Mouse (Mus musculus): ENCODE data around the gene Wipf2. TPM values are rescaled to one million over a fixed set of nuclear protein-coding genes. Genes with fewer than 3 reads are reported as not detected.
A peak's percentile ranks its signal among the peaks of the same experiment; 100 is the strongest.
"Not testable (repeated sequence)": the region's sequence is repeated elsewhere in the genome, so short reads cannot be mapped to it uniquely, and the experiment has no call there.

Wipf2 gene
- polyA plus RNA-seq (2016; fragmentation: Nextera tagmentation; extraction: Ambion mirVana) = 2.0 and 2.2 TPM in 2 replicates

DNA sequence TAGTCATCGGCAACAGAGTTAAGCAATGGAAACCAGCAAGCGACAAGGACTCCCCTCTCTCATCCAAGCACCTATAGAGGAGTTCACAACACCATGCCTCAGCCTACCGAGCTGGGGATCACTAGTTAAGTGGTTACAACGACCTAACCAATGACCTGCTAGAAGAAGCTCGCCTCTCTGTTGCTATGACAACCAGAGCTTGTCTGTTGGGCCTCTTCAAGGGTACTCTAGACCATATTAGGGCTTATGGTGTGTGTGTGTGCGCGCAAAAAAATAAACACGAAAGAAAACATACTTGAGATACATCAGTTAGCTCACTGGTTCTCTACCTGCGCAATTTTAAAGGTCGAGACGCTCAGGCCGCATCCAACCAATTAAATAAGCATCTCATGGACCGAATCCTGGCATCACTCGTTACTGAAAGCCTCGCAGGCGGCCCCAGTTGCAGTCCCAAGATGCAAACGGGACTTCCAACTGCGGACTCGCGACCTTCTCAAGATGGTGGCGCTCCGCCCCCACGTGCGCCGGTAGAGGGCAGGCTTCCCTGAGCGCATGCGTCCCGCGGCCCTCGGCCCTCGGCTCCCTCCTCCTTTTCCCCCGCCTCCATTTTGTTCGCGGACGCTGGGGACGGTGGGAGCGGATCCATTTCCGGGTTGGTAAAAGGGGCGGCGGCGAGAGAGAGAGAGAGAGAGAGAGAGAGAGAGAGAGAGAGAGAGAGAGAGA is at the start of gene Wipf2:
Wipf2 (plus strand) TSS at position 611 of the 723 bp plus-strand sequence.
- peak within 1 kb of the TSS; percentile 96 for H3K9ac ChIP-seq
- ATAC-seq = peak; percentile 88
- 7% methylated on average over 36 of the region's 41 CpGs for WGBS (ENCODE audit: insufficient replicate concordance)

DNA sequence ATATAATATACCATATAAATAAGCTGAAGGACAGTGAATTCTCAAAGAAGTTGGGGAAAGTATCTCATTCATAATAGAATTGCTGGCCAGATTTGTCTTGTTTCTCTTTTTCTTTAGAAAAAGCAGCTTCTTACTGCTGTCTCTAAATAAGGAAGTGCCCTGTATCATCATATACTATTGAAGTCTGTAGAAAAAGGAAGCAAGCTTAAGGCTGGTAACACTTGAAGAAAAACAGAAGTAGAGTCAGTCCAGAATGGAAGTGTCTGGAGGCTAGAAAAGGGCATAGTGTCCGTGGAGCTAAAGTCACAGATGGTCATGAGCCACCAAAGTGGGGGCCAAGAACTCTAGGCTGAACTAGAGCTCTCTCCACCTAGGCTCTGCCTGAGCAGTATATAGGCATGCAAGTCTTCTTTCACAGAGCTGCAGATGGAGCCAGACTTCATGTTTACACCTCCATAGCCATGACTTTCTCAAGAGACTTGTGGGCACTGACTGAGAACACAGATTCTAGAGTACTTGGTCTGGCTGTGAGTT is 46.7 kb upstream of the Wipf2 start:
- H3K4me3 ChIP-seq = no peak overlapping the region
- no peaks in the 10 kb centered on the region for H3K9me3 ChIP-seq (replicated peaks)
- peaks cover 99% of the 10 kb centered on the region for H3K36me3 ChIP-seq
- H3K9ac ChIP-seq = no peak overlapping the region
- H3K27me3 ChIP-seq (replicated peaks) = no peaks in the 10 kb centered on the region
- H3K4me2 ChIP-seq = no peak overlapping the region
- H3K27ac ChIP-seq = no peak overlapping the region
- peaks cover 20% of the 10 kb centered on the region for H3K4me1 ChIP-seq
- ATAC-seq = no peak
- 55% methylated on average over 1 of the region's 1 CpGs for WGBS (ENCODE audit: insufficient replicate concordance)

More for the DNA sequence above, at the start of gene Wipf2:
- Histone ChIP-seq H3K27ac (peak within 1 kb of the TSS; percentile 89), H3K36me3 (peaks cover 20% of the 10 kb centered on the region), H3K9me3 (replicated peaks) (no peaks in the 10 kb centered on the region), H3K4me2 (peak within 1 kb of the TSS; percentile 95), H3K27me3 (replicated peaks) (no peaks in the 10 kb centered on the region), H3K4me3 (peak within 1 kb of the TSS; percentile 89), H3K4me1 (peaks cover 24% of the 10 kb centered on the region)

DNA sequence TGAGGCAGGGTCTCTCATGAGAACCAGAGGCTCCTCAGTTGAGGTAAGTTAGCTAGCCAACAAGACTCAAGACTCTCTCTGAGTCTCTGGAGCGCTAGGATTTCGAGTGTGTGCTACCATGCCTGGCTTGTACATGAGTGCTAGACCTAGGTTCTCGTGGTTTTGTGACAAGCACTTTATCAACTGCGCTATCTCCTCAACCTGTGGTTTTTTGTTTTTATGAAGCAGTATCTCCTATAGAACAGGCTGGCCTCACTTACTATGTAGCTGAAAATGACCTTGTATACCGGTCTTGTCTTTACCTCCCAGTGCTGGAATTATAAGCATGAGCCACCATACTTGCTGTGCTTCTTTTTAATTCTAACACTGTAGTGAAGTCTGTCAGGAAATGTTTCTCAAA is 42.5 kb upstream of the Wipf2 start:
- no peak overlapping the region for H3K27ac ChIP-seq
- H3K4me2 ChIP-seq = no peak overlapping the region
- 43% methylated on average over 5 of the region's 5 CpGs for WGBS (ENCODE audit: insufficient replicate concordance)
- peaks cover 25% of the 10 kb centered on the region for H3K4me1 ChIP-seq
- no peaks in the 10 kb centered on the region for H3K27me3 ChIP-seq (replicated peaks)
- H3K9ac ChIP-seq = no peak overlapping the region
- no peaks in the 10 kb centered on the region for H3K9me3 ChIP-seq (replicated peaks)
- peaks cover 100% of the 10 kb centered on the region for H3K36me3 ChIP-seq
- ATAC-seq = no peak
- H3K4me3 ChIP-seq = no peak overlapping the region

DNA sequence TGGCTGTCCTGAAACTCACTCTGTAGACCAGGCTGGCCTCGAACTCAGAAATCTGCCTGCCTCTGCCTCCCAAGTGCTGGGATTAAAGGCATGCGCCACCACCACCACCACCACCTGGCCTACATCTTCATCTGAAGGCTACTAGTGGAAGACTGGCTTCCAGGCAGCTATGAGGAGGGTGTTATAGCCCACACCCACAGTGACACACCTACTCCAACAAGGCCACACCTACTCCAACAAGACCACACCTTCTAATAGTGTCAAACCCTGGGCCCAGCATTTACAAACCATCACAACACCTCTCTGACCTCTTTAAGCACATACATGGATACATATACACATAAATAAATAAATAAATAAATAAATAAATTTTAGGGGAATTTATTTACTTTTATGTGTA is 37.4 kb upstream of the Wipf2 start:
- peak; percentile 76 for ATAC-seq
- H3K4me3 ChIP-seq; H3K9ac ChIP-seq; H3K27me3 ChIP-seq (replicated peaks); H3K27ac ChIP-seq; H3K9me3 ChIP-seq (replicated peaks); H3K4me2 ChIP-seq: not testable (repeated sequence)
- WGBS (ENCODE audit: insufficient replicate concordance) = 83% methylated on average over 2 of the region's 2 CpGs
- Histone ChIP-seq H3K36me3 (peaks cover 99% of the 10 kb centered on the region), H3K4me1 (peaks cover 26% of the 10 kb centered on the region)

DNA sequence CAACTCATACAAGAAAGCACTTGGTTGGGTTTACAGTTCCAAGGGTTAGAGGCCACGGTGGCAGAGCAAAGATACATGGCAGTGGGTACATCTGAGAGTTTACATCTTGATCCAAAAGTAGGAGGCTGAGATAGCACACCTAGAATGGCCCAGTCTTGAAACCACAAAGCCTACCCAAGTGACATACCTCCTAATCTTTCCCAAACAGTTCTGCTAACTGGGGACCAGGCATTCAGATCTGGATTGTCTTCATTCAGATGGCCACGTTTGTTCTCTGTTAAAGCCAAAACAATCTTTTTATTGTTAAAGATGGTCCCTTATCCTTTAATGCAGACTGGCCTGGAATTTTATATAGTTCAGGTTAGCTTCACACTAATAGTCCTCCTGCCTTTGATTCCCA is 35.6 kb upstream of the Wipf2 start:
- H3K27ac ChIP-seq = peak overlapping the region; percentile 32
- no peak overlapping the region for H3K9ac ChIP-seq
- peaks cover 99% of the 10 kb centered on the region for H3K36me3 ChIP-seq
- ATAC-seq = peak; percentile 25; the same call in 1 of the 2 replicates
- no peaks in the 10 kb centered on the region for H3K9me3 ChIP-seq (replicated peaks)
- H3K4me1 ChIP-seq = peaks cover 26% of the 10 kb centered on the region
- no peak overlapping the region for H3K4me2 ChIP-seq
- 21% methylated on average over 2 of the region's 2 CpGs for WGBS (ENCODE audit: insufficient replicate concordance)
- H3K27me3 ChIP-seq (replicated peaks) = no peaks in the 10 kb centered on the region
- H3K4me3 ChIP-seq = no peak overlapping the region

DNA sequence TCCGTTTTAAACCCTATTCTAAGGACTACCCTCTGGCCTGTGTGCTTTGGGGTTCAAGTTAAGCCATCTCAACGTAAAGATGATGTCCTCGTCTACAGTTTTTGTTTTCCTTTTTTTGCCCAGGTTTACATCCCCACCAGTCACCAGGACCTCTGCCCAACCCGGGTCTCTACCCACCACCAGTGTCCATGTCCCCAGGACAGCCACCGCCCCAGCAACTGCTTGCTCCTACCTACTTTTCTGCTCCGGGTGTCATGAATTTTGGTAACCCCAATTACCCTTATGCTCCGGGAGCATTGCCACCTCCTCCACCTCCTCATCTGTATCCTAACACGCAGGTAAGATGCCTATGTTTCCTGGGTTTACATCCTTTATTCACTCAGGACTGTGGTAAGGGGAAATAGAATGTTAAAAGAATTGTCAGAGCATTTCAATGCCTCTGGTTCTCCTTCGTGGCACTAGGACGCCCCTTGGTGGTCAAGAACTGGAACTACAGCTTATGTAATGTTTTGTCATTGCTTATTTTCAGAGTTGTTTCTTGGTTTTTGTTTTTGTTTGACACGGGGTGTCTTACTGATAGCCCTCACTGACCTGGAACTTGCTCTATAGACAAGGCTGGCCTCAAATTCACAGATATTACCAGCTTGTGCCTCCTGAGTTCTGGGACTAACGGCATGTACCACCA is 34.2 kb upstream of the Wipf2 start:
- ATAC-seq = no peak
- Histone ChIP-seq H3K4me2 (no peak overlapping the region), H3K4me3 (no peak overlapping the region), H3K27me3 (replicated peaks) (no peaks in the 10 kb centered on the region), H3K36me3 (peaks cover 98% of the 10 kb centered on the region), H3K4me1 (peaks cover 26% of the 10 kb centered on the region), H3K27ac (no peak overlapping the region), H3K9me3 (replicated peaks) (no peaks in the 10 kb centered on the region), H3K9ac (no peak overlapping the region)
- WGBS (ENCODE audit: insufficient replicate concordance) = 69% methylated on average over 12 of the region's 12 CpGs

DNA sequence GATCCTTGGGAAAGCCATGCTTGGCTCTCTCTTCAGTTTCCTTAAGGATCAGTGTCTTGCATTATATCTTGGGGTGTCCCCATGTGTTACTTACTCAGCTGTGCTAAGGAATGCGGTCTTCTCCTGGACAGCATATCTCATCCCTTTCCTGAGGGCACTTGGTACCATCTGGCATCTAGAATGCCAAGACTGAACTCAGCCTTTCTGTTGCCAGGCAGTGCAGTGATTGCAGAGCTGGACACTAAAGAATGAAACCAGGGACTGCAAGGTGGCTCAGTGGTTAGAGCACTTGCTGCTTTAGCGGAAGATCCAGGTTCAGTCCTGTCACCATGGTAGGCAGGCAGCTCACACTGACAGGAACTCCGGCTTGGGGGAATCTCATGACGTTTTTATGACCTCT is 33.6 kb upstream of the Wipf2 start:
- H3K4me2 ChIP-seq = no peak overlapping the region

DNA sequence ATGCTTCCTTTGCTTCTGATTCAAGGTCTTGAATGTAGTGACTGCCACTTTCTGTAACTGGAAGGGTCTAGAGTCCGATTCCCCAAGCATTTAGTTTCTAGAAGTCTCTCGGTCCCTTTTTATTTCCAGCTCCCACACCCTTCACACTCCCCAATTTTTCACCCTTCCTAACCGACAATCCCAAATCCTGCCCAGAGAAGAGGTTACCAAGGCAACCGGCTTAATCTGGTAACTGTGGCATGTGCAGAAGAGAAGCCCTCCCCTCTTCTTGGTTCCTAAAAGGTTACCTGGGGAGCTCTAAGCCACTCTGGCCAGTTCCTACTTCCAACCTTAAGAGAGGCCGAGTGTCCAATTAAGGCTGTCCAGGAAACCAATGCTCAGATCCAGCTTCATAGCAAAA is 28.1 kb upstream of the Wipf2 start:
- Histone ChIP-seq H3K27ac (no peak overlapping the region), H3K9ac (no peak overlapping the region), H3K4me3 (no peak overlapping the region), H3K9me3 (replicated peaks) (no peaks in the 10 kb centered on the region), H3K4me1 (peaks cover 18% of the 10 kb centered on the region), H3K36me3 (peaks cover 43% of the 10 kb centered on the region), H3K27me3 (replicated peaks) (peaks cover 45% of the 10 kb centered on the region), H3K4me2 (no peak overlapping the region)
- 61% methylated on average over 5 of the region's 5 CpGs for WGBS (ENCODE audit: insufficient replicate concordance)
- no peak for ATAC-seq

More for the DNA sequence above, 33.6 kb upstream of the Wipf2 start:
- H3K4me3 ChIP-seq = no peak overlapping the region
- no peaks in the 10 kb centered on the region for H3K9me3 ChIP-seq (replicated peaks)
- no peak overlapping the region for H3K27ac ChIP-seq
- WGBS (ENCODE audit: insufficient replicate concordance) = 73% methylated on average over 4 of the region's 4 CpGs
- H3K27me3 ChIP-seq (replicated peaks) = no peaks in the 10 kb centered on the region
- no peak overlapping the region for H3K9ac ChIP-seq
- H3K36me3 ChIP-seq = peaks cover 96% of the 10 kb centered on the region
- no peak for ATAC-seq
- H3K4me1 ChIP-seq = peaks cover 26% of the 10 kb centered on the region

DNA sequence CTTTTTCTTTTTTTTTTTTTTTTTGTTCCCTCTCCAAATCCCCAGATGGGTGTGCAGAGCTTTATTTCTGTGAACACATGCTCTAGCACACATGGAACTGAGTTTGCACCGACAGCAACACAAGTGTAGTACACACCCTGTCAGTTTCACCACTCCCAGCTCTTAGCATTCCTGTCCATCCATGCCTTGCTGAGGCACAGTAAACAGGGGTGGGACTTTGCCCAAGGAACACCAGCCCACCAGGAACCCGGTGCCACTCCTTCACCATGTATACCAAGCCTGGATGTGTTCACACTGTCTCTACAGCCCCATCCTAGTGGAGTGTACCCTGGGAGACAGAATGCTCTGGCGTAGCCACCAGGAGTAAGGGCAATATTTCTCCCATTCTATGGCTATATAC is 27.7 kb upstream of the Wipf2 start:
- WGBS (ENCODE audit: insufficient replicate concordance) = 68% methylated on average over 3 of the region's 3 CpGs
- no peak overlapping the region for H3K27ac ChIP-seq

DNA sequence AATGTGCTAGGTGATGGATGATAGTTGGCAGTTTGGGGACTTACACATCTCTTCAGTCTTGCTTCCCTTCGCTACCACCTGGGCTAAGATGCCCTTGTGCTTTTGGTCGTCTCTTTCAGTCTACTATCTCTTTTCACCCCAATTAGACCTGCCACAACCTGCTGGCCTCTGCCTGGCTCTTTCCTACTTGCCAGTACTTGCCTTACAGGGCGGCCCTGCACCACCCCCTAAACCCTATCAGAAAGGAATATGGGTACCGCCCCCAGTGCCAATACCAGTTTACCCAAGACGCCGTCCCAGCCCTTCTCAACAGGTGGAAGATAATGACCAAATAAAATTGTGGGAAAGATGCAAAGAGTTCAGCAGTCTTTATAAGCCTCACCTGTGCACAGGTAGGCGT is 27.3 kb upstream of the Wipf2 start:
- Histone ChIP-seq H3K9ac (peak overlapping the region; percentile 75; the same call in 1 of the 2 replicates), H3K4me3 (peak overlapping the region; percentile 63), H3K27me3 (replicated peaks) (peaks cover 53% of the 10 kb centered on the region), H3K4me2 (peak overlapping the region; percentile 97), H3K9me3 (replicated peaks) (no peaks in the 10 kb centered on the region), H3K36me3 (peaks cover 35% of the 10 kb centered on the region), H3K27ac (no peak overlapping the region), H3K4me1 (peaks cover 18% of the 10 kb centered on the region)
- ATAC-seq = peak; percentile 59
- WGBS (ENCODE audit: insufficient replicate concordance) = 26% methylated on average over 7 of the region's 7 CpGs

More for the DNA sequence above, 27.7 kb upstream of the Wipf2 start:
- H3K9me3 ChIP-seq (replicated peaks) = no peaks in the 10 kb centered on the region
- peaks cover 49% of the 10 kb centered on the region for H3K27me3 ChIP-seq (replicated peaks)
- H3K4me3 ChIP-seq = no peak overlapping the region
- H3K4me1 ChIP-seq = peaks cover 18% of the 10 kb centered on the region
- peaks cover 39% of the 10 kb centered on the region for H3K36me3 ChIP-seq
- no peak for ATAC-seq
- H3K9ac ChIP-seq = no peak overlapping the region
- peak overlapping the region; percentile 97 for H3K4me2 ChIP-seq

DNA sequence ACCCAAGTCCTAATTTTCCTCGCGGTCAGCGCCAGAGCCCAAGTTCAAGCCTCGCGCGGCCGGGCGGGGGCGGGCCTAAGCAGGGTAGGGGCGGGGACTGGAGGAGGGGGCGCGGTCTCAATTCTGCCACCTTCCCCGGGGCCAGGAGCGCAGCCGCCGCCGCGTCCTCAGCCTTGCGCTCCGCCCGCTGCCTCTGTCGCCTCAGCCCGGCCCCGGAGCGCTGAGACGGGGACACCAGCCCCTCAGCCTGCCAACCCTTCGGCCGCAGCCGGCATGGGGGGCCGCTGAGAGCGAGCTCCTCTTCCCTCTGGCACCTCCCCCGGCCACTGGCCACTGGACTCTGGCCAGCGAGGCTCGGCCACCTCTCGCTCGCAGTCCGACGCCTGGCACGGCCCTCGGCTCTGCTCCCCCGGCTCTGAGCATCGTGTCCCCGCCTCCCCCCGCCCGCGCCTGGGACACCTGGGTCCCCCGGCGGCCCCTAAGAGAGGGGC is 26.7 kb upstream of the Wipf2 start, which contains the start of gene Rapgefl1:
Rapgefl1 (plus strand) TSS at position 135 of the 491 bp plus-strand sequence.
- Histone ChIP-seq H3K9me3 (replicated peaks) (no peaks in the 10 kb centered on the region), H3K4me3 (peak within 1 kb of the TSS; percentile 63), H3K9ac (peak within 1 kb of the TSS; percentile 75), H3K27me3 (replicated peaks) (peaks cover 53% of the 10 kb centered on the region), H3K4me2 (peak within 1 kb of the TSS; percentile 97), H3K4me1 (peaks cover 18% of the 10 kb centered on the region), H3K36me3 (peaks cover 29% of the 10 kb centered on the region), H3K27ac (no peak within 1 kb of the TSS)
- 1% methylated on average over 44 of the region's 48 CpGs for WGBS (ENCODE audit: insufficient replicate concordance)
- peak; percentile 91 for ATAC-seq

DNA sequence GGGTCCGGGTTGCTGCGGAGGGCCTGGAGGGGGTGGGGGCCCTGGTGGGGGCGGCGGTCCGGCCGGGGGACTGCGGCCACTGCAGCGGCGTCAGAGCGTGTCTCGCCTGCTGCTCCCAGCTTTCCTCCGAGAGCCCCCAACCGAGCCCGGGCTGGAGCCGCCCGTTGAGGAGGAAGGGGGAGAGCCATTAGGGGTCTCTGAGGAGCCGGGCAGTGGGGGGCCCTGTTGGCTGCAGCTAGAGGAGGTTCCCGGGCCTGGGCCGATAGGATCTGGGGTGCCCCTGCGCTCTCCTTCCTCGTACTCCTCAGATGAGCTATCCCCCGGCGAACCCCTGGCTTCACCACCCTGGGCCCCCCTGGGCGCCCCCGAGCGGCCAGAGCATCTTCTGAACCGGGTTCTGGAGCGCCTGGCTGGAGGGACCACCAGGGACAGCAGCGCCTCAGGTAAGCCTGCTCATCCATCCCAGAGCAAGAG is 26.2 kb upstream of the Wipf2 start:
- peaks cover 18% of the 10 kb centered on the region for H3K4me1 ChIP-seq
- H3K9ac ChIP-seq = peak overlapping the region; percentile 75
- no peaks in the 10 kb centered on the region for H3K9me3 ChIP-seq (replicated peaks)
- peaks cover 57% of the 10 kb centered on the region for H3K27me3 ChIP-seq (replicated peaks)
- no peak overlapping the region for H3K27ac ChIP-seq
- WGBS (ENCODE audit: insufficient replicate concordance) = under 1% methylated on average over 24 of the region's 29 CpGs
- H3K36me3 ChIP-seq = peaks cover 23% of the 10 kb centered on the region
- ATAC-seq = no peak
- H3K4me3 ChIP-seq = peak overlapping the region; percentile 63
- peak overlapping the region; percentile 97 for H3K4me2 ChIP-seq

Measured in liver, embryonic 12.5 days (tissue).